Mouse (Mus musculus): ENCODE measurements around the gene Ak2.

DNA sequence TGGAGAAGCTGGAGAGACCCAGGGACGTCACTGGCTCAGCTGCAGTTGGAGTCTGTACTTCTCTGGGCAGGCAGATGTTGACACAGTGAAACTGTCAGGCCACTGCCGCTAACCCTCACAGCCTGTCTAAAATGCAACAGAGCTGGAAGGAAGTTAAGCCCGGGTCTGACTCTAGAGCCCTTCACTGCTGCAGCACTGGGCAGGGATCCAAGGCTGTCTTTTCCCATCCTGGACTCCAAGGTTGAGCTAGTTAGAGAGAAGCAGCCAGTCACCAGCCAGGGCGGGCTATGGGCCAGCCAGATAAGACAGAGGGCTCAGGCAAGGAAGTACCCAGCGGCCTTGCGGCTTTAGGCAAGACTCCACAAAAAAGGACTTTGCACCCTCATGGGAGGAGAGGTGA is 33.0 kb downstream of the Ak2 start:
- TF ChIP-seq GATA1 (IDR thresholded peaks at IDR 0.05; ENCODE audit: low read length) (no peak), TAL1 (IDR thresholded peaks at IDR 0.05; ENCODE audit: low read length) (no peak)
